Mouse (Mus musculus) heart, embryonic 11.5 days (tissue): Measurements from ENCODE around the gene Akr1b10. TPM values are rescaled to one million over a fixed set of nuclear protein-coding genes. Genes with fewer than 3 reads are reported as not detected.

ENCODE experiments used
- ATAC-seq: fragments of 200-750 bp; cut with Nextera tagmentation; replicated peaks from 2 replicates; pipeline ENCODE4 v1.8.0; 2017; ENCODE audit warnings: moderate library complexity; ENCODE audit not compliant: insufficient number of reproducible peaks, low FRiP score, low TSS enrichment
- H3K27ac ChIP-seq: fragments of 300-500 bp; sonication (generic); 2 replicates; pipeline ENCODE4 v1.5.1; 2014; ENCODE audit warnings: mild to moderate bottlenecking, low read depth, low read length
- H3K27me3 ChIP-seq: fragments of 300-500 bp; sonication (generic); 2 replicates; pipeline ENCODE4 v1.6.1; 2014; ENCODE audit warnings: mild to moderate bottlenecking, low read length, mixed read lengths; ENCODE audit not compliant: control insufficient read depth, insufficient read depth
- H3K36me3 ChIP-seq: fragments of 300-500 bp; sonication (generic); 2 replicates; pipeline ENCODE4 v1.6.1; 2014; ENCODE audit warnings: mild to moderate bottlenecking, low read length, moderate library complexity, mixed read lengths; ENCODE audit not compliant: control insufficient read depth, insufficient read depth
- H3K4me1 ChIP-seq: fragments of 300-500 bp; sonication (generic); 2 replicates; pipeline ENCODE4 v1.6.1; 2014; ENCODE audit warnings: low read length; ENCODE audit not compliant: control insufficient read depth, insufficient read depth
- H3K4me2 ChIP-seq: fragments of 300-500 bp; sonication (generic); 2 replicates; pipeline ENCODE4 v1.6.1; 2014; ENCODE audit warnings: mild to moderate bottlenecking, moderate library complexity
- H3K4me3 ChIP-seq: fragments of 300-500 bp; sonication (generic); 2 replicates; pipeline ENCODE4 v1.5.1; 2014; ENCODE audit warnings: low read depth, low read length
- H3K9ac ChIP-seq: fragments of 300-500 bp; sonication (generic); 2 replicates; pipeline ENCODE4 v1.6.1; 2014; ENCODE audit warnings: mild to moderate bottlenecking, low read depth, low read length, moderate library complexity
- H3K9me3 ChIP-seq: fragments of 300-500 bp; sonication (generic); replicated peaks from 2 replicates; pipeline ENCODE4 v1.6.1; 2016; ENCODE audit warnings: low read length; ENCODE audit not compliant: control insufficient read depth
- WGBS: fragments of 180-500 bp; shearing (Covaris S2); extraction: QIAGEN DNeasy Blood & Tissue Kit; methylation state at CpG from one replicate; pipeline ENCODE4 v1.1.7; 2014; ENCODE audit not compliant: insufficient replicate concordance; 5-methylcytosine and 5-hydroxymethylcytosine counted together
- polyA plus RNA-seq: library from polyadenylated mRNA; unstranded; fragments of >200 nt; fragmentation: Nextera tagmentation; extraction: Ambion mirVana; gene quantifications from 2 replicates; pipeline ENCODE4 v1.2.1, GENCODE M21; 2014

The Akr1b10 gene
- polyA plus RNA-seq, 1 experiment from 2014 or later, result 63.1 TPM

DNA sequence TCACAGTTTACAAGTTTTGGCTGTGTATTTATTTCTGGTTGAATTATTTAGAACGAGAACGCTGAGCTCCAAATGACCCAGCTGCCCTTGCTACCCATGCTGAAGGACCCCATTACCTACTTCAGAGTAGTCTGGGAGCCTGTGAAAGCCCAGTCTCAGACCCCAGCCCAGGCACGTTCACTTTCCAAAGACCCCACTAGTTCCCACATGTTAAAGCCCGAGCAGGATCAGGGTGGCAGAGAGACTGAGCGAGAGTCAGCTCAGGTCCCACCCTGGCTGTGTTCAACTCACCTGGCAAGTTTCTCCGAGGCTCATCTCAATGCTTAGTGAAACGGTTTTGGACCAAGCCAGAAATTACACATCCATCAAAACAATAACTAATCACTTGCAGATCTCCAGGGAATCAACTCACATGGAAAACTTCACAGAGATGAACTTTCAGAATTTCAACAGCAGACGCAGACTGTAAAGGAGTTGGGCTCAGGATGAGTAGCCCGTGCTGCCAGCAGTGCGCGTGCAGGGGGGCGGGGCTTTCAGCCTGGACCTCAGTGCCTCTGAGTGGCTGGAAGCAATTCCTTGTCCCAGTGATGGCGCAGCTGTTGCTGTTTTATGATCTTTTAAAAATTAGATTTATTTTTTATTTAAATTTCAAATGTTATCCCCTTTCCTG is 818 bp downstream of the Akr1b10 start:
- Histone ChIP-seq H3K27me3 (no peaks in the 10 kb centered on the region), H3K36me3 (peaks cover 12% of the 10 kb centered on the region), H3K9ac (peak overlapping the region; percentile 74), H3K9me3 (no peaks in the 10 kb centered on the region), H3K4me3 (peak overlapping the region; percentile 70), H3K4me1 (no peaks in the 10 kb centered on the region), H3K27ac (peak overlapping the region; percentile 69), H3K4me2 (peak overlapping the region; percentile 74)
- ATAC-seq, result 0 out of 2 replicates have a peak, but pooled peaks have one; percentile 39
- WGBS, result 2% methylated on average over 13 of the region's 13 CpGs

DNA sequence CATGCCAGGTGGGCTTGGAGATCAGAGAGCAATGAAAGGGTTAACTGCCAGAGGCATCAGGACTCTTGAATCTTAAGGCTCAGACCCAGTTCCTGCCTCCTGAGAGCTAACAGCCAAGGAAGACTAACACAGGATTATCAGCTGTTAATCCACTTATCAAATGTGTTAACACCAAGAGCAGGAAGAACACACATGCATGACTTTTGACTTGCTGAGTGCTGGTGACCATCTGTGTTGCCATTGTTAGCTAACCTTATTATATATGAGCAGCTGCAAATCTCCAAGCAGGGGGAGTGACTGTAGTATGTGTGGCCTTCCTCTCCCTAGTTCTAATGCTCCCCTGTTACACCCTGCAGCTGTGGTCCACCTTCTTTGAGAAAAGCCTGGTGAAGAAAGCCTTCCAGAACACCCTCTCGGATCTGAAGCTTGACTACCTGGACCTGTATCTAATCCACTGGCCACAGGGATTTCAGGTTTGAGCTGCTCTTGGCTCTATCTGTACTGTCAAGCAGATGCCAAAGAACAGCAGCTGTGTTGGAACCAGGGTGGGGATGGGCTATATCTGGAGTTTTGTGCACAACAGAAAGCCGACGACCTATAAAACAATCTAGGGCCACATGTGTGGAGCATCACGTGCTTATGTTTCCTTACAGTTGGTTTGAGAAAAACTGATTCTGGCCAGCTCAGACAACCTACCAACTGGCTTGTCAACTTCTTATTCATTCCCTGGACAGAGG is 4.6 kb downstream of the Akr1b10 start:
- H3K27me3 ChIP-seq, result no peaks in the 10 kb centered on the region
- H3K4me2 ChIP-seq, result no peak overlapping the region
- no peak for ATAC-seq
- H3K9me3 ChIP-seq, result no peaks in the 10 kb centered on the region
- H3K9ac ChIP-seq, result no peak overlapping the region
- H3K4me3 ChIP-seq, result no peak overlapping the region
- H3K36me3 ChIP-seq, result peaks cover 25% of the 10 kb centered on the region
- H3K4me1 ChIP-seq, result no peaks in the 10 kb centered on the region
- no peak overlapping the region for H3K27ac ChIP-seq
- WGBS, result 68% methylated on average over 4 of the region's 4 CpGs

GRCm38 (mm10) chr6:34395897-34396296 is 11.9 kb downstream of the Akr1b10 start:
- no peak overlapping the region for H3K4me3 ChIP-seq
- peaks cover 11% of the 10 kb centered on the region for H3K36me3 ChIP-seq
- ATAC-seq, result no peak
- no peaks in the 10 kb centered on the region for H3K27me3 ChIP-seq
- H3K27ac ChIP-seq, result no peak overlapping the region
- WGBS, result 75% methylated on average over 5 of the region's 5 CpGs
- no peaks in the 10 kb centered on the region for H3K4me1 ChIP-seq
- H3K4me2 ChIP-seq, result no peak overlapping the region
- no peak overlapping the region for H3K9ac ChIP-seq
- no peaks in the 10 kb centered on the region for H3K9me3 ChIP-seq

GRCm38 (mm10) chr6:34398431-34398830 is 14.4 kb downstream of the Akr1b10 start:
- Histone ChIP-seq H3K4me3 (no peak overlapping the region), H3K27me3 (no peaks in the 10 kb centered on the region), H3K4me2 (no peak overlapping the region), H3K9me3 (no peaks in the 10 kb centered on the region), H3K36me3 (peaks cover 4% of the 10 kb centered on the region; the same call in 1 of the 2 replicates), H3K4me1 (no peaks in the 10 kb centered on the region), H3K9ac (no peak overlapping the region), H3K27ac (no peak overlapping the region)
- ATAC-seq, result no peak
- WGBS, result 81% methylated on average over 6 of the region's 6 CpGs

DNA sequence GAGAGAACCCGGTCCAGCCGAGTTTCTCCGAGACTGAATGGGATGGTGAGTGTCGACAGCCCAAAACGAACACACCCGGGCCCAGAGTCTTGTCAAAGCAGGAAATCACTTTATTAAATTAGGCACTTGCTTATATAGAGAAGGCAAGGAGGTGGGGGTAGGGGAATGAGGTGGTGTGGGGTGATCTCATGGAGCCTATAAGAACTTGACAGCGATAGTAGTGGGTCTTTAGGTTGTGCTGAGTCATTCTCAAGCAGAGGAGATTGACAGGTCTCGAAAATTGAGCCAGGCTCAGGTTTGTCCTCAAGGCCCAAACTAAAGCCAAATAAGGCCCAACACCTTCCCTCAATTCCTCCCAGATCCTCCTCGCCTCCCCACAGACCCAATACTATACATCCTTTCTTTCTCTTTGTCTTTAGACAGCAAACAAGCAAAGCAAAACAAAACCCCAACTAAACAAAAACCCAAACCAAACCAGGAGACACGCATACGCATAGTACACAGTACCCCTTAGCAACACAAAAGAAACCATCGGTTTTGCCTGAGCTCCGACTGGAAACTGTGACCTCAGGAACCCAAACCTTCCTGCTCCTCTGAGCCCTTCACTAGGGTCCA is 15.7 kb downstream of the Akr1b10 start:
- WGBS, result 82% methylated on average over 13 of the region's 13 CpGs
- no peaks in the 10 kb centered on the region for H3K4me1 ChIP-seq
- no peaks in the 10 kb centered on the region for H3K27me3 ChIP-seq
- no peak for ATAC-seq
- H3K27ac ChIP-seq, result no peak overlapping the region
- no peak overlapping the region for H3K9ac ChIP-seq
- no peaks in the 10 kb centered on the region for H3K36me3 ChIP-seq
- no peak overlapping the region for H3K4me2 ChIP-seq
- H3K9me3 ChIP-seq, result no peaks in the 10 kb centered on the region
- no peak overlapping the region for H3K4me3 ChIP-seq

- 68% methylated on average over 2 of the region's 2 CpGs for WGBS
- Histone ChIP-seq H3K27ac (no peak overlapping the region), H3K27me3 (no peaks in the 10 kb centered on the region), H3K4me2 (no peak overlapping the region), H3K9ac (no peak overlapping the region), H3K36me3 (no peaks in the 10 kb centered on the region), H3K9me3 (no peaks in the 10 kb centered on the region), H3K4me1 (no peaks in the 10 kb centered on the region), H3K4me3 (no peak overlapping the region)
- ATAC-seq, result no peak
Measured at GRCm38 (mm10) chr6:34400696-34401095, 16.7 kb downstream of the Akr1b10 start.

GRCm38 (mm10) chr6:34406746-34407145 is 22.7 kb downstream of the Akr1b10 start:
- ATAC-seq, result no peak
- no peak overlapping the region for H3K4me2 ChIP-seq
- 84% methylated on average over 4 of the region's 4 CpGs for WGBS
- H3K4me3 ChIP-seq, result no peak overlapping the region
- H3K4me1 ChIP-seq, result no peaks in the 10 kb centered on the region
- no peaks in the 10 kb centered on the region for H3K36me3 ChIP-seq
- H3K27me3 ChIP-seq, result no peaks in the 10 kb centered on the region
- H3K9me3 ChIP-seq, result no peaks in the 10 kb centered on the region
- no peak overlapping the region for H3K9ac ChIP-seq
- no peak overlapping the region for H3K27ac ChIP-seq

- no peak overlapping the region for H3K27ac ChIP-seq
- no peaks in the 10 kb centered on the region for H3K27me3 ChIP-seq
- H3K36me3 ChIP-seq, result no peaks in the 10 kb centered on the region
- H3K4me2 ChIP-seq, result no peak overlapping the region
- no peak for ATAC-seq
- H3K9me3 ChIP-seq, result no peaks in the 10 kb centered on the region
- WGBS, result 82% methylated on average over 10 of the region's 10 CpGs
- no peaks in the 10 kb centered on the region for H3K4me1 ChIP-seq
- H3K4me3 ChIP-seq, result no peak overlapping the region
- no peak overlapping the region for H3K9ac ChIP-seq
Measured at GRCm38 (mm10) chr6:34407403-34407802, 23.4 kb downstream of the Akr1b10 start.
